Mouse (Mus musculus) granulocyte monocyte progenitor cell, adult 5-6 weeks (primary cell): Measurements from ENCODE around the gene Ccnl2. TPM values are rescaled to one million over a fixed set of nuclear protein-coding genes. Genes with fewer than 3 reads are reported as not detected.
"Not testable (repeated sequence)": the region's sequence is repeated elsewhere in the genome, so short reads cannot be mapped to it uniquely, and the experiment has no call there.

ENCODE experiments used
- ATAC-seq: replicated peaks from 2 replicates; pipeline ENCODE4 v1.8.0; 2016; ENCODE audit warnings: mild to moderate bottlenecking, moderate TSS enrichment, inconsistent platforms; ENCODE audit not compliant: poor library complexity, severe bottlenecking
- total RNA-seq, 2 experiments: library from RNA; stranded (forward) in 1 of 2; stranded (reverse) in 1 of 2; fragments of 200-712, 200-1000 nt in 1 of 2; fragments of >200 nt in 1 of 2; fragmentation: Nextera tagmentation in 1 of 2; gene quantifications; 2 replicates each; pipeline ENCODE4 v1.2.3; 2014 to 2017

The Ccnl2 gene
- total RNA-seq, 2 experiments from 2014 or later: 75.5 to 94.6 TPM

DNA sequence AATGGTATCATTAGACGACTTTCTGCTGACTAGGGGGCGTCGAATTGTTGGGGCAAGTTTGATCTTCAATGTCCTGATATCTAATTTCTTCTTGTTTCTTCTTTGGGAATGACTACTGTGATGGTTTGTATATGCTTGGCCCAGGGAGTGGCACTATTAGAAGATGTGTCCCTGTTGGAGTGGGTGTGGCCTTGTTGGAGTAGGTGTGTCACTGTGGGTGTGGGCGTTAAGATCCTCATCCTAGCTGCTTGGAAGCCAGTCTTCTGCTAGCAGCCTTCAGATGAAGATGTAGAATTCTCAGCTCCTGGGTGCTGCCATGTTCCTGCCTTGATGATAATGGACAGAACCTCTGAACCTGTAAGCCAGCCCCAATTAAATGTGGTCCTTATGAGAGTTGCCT lies 23.5 kb upstream of the Ccnl2 start:
- ATAC-seq: not testable (repeated sequence)

DNA sequence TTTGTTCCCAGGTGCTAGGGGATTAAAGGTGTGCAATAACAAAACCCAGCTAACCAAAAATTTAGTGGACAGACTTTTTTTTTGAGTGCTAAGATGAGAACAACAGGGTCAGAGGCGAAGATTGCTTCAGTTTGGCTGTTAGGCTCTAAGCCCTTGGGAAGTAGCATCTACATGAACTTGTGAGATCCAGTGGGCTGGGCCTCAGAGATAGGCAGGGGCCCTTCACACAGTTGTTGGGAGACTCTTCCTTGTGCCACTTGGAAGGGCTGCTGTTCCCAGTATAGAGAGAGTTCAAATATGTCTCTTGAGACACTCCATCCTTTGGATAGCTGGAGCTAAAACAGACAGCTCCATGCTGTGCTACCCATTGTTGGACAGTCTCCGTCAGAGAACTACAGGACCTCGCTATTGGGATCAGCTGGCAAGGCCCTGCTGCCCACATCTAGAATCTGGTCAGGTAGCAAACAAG lies 22.2 kb upstream of the Ccnl2 start, which contains the start of gene Ankrd65:
Gene Ankrd65 (plus strand): TSS at position 419 of the 469 bp plus-strand sequence.
- no peak for ATAC-seq

GRCm38 (mm10) chr4:155790650-155791161 lies 21.6 kb upstream of the Ccnl2 start:
- no peak for ATAC-seq

- no peak for ATAC-seq
Observed at GRCm38 (mm10) chr4:155791240-155791933, 20.9 kb upstream of the Ccnl2 start.

GRCm38 (mm10) chr4:155793730-155794129 lies 18.6 kb upstream of the Ccnl2 start:
- no peak for ATAC-seq

GRCm38 (mm10) chr4:155802075-155802474 lies 10.2 kb upstream of the Ccnl2 start:
- ATAC-seq: no peak

DNA sequence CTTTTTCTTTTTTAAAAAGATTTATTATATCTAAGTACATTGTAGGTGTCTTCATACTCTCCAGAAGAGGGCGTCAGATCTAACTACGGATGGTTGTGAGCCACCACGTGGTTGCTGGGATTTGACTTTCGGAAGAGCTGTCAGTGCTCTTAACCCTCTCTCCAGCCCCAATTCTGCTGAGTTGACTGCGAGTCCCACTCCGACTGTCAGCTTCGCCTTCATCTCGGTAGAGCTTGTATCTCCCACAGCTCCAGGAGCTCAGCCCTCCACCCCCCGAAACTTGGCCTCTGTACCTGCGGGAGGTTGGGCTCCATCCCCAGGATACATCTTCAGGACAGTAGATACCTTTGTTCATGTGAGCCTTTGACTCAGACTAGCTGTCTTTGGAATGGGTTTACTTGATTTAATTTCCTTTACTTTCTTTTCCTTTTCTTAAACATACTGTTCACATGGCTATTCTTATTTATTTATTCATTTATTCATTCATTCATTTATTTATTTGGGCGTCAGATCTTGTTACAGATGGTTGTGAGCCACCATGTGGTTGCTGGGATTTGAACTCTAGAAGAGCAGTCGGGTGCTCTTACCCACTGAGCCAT lies 9.4 kb upstream of the Ccnl2 start, which contains the start of gene Mrpl20:
Gene Mrpl20 (plus strand): TSS at position 138 of the 599 bp plus-strand sequence.
- peak; percentile 41 for ATAC-seq

GRCm38 (mm10) chr4:155803340-155804041 lies 8.8 kb upstream of the Ccnl2 start:
- ATAC-seq: peak; percentile 98

GRCm38 (mm10) chr4:155807841-155808240 lies 4.4 kb upstream of the Ccnl2 start:
- no peak for ATAC-seq

DNA sequence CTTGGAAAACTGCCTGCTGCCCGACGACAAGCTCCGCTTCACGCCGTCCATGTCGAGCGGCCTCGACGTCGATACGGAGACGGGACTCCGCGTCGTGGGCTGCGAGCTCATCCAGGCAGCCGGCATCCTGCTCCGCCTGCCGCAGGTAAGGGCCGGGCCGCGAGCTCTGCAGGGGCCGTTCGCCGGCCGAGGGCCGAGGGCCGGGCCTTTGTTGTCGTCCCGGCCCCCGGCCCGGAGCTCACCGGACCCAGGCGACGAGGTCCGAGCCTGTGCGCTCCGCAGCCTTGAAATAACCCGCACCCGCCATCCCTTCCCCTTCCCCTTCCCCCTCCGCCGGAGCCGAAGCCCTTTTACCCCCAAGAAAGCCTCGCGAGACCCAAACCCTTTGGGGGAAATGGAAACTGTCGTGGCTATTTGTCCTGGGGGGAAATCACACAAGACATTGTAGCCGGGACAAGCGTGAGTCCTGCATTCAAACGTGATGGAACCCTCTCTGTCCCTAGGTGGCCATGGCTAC lies 434 bp downstream of the Ccnl2 start:
- ATAC-seq: peak; percentile 47

DNA sequence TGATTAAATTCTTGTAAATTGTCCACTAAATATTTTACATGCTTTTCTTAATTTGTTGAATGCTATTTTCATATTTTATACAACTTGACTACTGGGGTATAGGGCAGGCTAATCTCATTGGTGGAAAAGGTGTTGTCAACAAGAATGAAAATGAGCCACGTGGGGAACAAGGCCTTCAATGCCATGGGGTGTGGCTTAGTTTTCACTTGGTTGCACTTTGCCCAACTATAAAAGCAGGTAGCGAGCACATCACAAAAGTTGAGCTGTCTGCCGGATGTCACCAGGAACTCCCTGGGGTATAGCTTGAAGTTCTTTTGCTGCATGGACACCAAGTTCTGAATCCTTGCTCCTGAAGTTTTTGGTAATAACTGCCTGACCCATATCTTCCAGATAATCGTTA lies 5.2 kb downstream of the Ccnl2 start:
- no peak for ATAC-seq

GRCm38 (mm10) chr4:155821025-155821424 lies 8.7 kb downstream of the Ccnl2 start:
- ATAC-seq: 0 out of 2 replicates have a peak, but pooled peaks have one; percentile 22

- no peak for ATAC-seq
Observed at GRCm38 (mm10) chr4:155823443-155823842, 11.2 kb downstream of the Ccnl2 start.

- ATAC-seq: no peak
Observed at GRCm38 (mm10) chr4:155829866-155830265, 17.6 kb downstream of the Ccnl2 start.

DNA sequence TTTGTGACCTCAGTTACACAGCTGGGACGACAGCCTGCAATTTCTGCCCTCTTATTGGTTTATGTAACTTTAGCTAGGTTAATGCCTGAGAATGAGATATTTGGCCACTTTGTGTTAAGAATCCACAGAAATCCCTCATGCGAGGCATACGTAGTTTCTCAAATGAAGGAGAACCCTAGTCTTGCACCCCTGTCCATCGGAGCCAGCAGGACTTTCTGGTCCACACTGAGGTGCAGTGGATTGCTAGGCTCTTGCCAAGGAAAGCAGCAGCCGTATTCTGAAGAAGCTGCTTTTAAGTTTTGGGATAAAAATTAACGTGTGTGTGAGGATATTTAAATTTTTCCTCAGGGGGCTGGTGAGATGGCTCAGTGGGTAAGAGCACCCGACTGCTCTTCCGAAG lies 18.3 kb downstream of the Ccnl2 start:
- no peak for ATAC-seq

DNA sequence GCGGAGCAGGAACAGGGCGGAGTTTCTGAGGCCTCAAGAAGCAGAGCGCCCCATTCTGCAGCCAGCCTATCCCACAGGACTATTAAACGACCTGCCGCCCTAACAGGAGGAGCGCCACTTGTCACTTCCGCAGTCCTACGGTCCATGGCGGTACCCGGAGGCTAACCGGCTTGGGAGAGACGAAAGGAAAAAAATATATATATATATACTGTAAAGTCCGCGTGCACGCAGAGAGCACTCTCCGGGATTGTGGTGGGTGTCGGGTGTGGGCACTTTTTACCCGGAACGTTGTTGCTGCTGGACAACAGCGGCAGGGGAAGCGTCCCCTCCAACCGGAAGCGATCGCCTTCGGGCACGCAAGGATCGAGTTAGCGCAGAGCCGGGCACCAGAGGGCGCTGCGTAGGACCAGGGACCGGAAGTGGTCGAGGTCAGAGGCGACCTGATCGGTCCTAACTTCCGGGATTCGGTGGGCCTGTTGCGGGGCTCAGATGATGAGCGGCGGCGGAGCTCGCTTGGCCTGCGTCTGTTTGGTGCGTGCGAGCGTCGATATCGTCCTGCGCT lies 19.0 kb downstream of the Ccnl2 start, which contains the start of gene Aurkaip1:
Gene Aurkaip1 (plus strand): TSS at position 68 of the 562 bp plus-strand sequence.
- ATAC-seq: peak; percentile 84

DNA sequence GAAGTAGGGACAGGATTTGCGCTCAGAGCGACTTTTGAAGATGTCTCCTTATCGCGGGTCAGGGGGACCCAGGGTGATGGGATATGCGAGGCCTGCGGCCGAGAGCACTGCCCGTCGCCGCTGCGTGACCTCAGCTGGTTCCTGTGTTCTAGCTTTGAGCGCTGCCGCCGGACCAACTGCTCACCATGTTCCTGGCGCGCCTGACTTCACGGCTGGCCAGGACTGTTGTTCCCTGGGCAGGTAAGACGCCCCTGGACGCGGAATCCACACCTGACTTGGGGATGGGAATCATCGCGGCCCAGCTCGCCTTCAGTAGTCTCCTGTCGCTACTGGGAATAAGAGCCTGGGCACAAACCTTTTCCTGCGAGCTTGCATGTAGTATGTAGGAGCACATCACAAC lies 19.5 kb downstream of the Ccnl2 start:
- ATAC-seq: no peak; the same call in 1 of the 2 replicates

DNA sequence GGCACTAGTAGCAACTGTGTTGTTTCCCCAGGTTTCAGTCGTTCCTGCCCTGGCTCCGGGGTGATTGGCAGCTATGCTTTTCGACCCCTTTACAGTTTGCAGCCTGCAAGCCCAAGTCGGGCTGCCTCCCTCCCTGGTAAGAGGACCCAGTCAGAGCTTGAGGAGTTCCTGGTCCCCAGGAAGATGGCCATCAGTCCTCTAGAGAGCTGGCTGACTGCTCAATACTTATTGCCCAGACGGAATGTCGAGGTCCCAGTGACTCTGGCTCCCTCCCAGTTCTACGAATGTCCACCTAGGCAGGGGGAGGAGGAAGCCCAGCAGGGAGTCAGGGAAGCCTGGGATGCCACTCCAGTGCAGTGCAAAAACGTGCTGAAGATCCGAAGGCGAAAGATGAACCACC lies 20.0 kb downstream of the Ccnl2 start:
- ATAC-seq: no peak

- 0 out of 2 replicates have a peak, but pooled peaks have one; percentile 8 for ATAC-seq
Observed at GRCm38 (mm10) chr4:155833234-155833633, 20.9 kb downstream of the Ccnl2 start.

- ATAC-seq: peak; percentile 42
Observed at GRCm38 (mm10) chr4:155833836-155834235, 21.5 kb downstream of the Ccnl2 start.
